Mouse (Mus musculus) hindlimb bud, embryonic 11.5 days (tissue): ENCODE measurements at regions not wholly inside any gene's neighbourhood (a gene's known extent, or its start where the extent isn't known, plus 50 kb on each side); places are given as distances from the start of the nearest gene placed in this dataset.
A peak's percentile ranks its signal among the peaks of the same experiment; 100 is the strongest.

Source experiments
- DNase-seq: peaks from one replicate; pipeline ENCODE4 v3.0.0-alpha.2; 2012; ENCODE audit warnings: low read depth, low spot score; ENCODE audit errors: extremely low spot score

DNA sequence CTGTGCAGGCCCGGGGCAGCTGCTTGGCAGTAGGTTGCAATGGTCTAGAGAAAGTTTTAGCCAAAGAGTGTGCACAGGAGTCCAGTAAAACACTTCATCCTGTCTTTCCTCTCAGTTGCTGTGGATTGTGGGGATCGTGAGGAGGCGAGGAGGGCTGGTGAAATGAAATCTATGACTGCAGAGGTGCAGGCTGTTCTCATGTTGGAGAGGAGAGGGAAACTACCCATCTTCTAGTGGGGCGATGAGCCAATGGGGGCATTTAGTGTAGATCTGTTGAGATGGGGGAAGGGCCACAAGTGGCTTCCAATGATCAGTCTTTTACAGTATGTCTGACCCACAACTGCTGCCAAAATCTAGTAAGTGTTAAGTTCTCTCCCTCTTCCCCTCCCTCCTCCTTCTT lies 203.4 kb downstream of the Rnd3 start:
- no peak for DNase-seq

DNA sequence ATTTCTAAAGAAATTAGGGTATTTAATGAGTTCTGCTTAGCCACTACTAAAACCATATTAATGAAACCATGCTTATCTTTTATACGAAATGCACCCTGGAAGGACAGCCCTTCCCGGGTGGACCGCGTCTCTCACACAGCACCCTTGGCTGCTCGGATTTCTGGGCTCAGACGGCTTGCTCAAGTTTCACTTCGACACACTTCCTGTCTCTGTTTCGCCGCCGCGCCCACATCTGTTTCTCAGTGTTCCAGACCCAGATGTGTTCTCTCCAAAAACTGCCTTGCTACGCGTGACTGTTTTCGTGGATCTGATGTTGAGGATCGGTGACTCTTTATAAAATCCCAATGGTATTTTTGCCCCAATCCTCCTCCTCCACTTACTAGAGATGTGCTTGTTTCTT lies 205.7 kb downstream of the Rnd3 start:
- DNase-seq = no peak

DNA sequence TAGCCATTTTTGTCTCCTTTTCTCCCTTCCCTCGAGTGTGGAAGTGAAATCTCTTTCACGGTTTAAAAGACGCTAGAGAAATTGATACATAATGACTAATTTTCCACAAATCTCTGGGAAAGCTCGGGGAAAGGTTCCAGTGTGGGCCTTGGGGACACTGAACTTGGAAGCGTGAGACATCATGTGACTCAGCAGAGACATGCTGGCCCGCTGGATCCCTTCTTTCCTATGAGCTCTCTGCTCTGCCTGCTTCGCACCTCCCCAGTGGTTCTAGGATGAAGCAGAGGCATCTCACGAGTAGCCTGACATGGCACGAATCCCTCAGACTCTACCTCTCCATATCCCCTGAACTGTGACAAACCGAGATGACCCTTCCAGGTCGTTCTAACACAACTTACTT lies 206.2 kb downstream of the Rnd3 start:
- no peak for DNase-seq

GRCm38 (mm10) chr2:50932936-50933335 lies 216.0 kb downstream of the Rnd3 start:
- no peak for DNase-seq

GRCm38 (mm10) chr2:50921002-50921401 lies 227.9 kb downstream of the Rnd3 start:
- DNase-seq = peak; percentile 33

- no peak for DNase-seq
These were observed 232.3 kb downstream of the Rnd3 start for GRCm38 (mm10) chr2:50916323-50917221.

DNA sequence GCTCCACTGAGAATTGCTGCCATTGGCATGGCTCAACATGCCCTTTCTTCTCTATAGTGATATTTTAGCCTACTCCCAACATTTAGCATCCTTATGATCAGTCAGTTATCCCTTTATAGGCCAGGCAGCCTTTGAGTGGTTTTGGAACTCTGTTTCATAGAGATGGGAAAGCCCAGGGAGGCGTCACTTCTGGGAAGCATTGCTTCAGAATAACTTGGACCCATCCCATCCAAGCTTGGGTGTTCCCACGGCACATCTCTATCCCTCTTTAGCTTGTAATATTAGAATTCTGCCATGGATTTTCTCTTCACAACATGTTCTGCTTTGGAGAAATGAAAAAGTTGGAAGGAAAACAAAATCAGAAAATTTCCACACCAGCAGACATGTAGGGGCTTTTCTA lies 233.8 kb downstream of the Rnd3 start:
- DNase-seq = no peak

DNA sequence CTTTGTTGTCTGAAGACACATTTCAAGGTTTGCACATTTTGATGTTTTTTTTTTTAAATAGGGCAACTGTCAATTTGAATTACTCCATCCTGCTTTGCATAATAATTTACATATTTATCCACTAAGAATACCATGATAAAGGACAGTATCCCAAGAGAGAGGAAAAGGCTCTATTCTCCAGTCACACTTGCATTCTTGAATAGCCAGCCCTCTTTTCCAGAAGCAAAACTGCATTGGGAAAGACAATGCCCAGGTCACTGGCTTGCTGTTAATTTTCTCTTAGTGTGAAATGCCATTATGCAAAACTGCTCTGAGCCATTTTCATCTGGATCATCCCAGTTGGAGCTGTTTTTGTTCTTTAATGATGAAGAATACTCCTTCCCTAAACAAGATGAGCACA lies 234.7 kb downstream of the Rnd3 start:
- DNase-seq = no peak

DNA sequence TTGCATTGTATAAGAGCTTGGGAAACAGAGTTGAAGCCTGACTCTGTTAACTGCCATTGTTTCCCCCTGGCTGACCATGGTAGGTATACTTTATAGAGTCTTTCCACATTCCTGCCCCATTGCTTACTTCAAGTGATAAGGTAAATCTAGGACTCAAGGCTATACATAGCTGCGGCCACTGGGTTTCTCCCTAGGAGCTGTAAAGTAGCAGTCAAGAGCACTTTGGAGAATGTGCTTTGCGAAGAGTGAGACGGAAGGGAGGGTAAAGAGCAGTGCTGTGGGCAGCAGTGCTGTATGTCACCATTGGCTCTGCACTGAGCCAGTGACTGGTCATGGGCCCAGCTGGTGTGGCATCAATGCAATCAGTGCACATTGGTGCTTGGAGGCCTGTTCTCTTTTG lies 240.1 kb downstream of the Rnd3 start:
- DNase-seq = no peak

DNA sequence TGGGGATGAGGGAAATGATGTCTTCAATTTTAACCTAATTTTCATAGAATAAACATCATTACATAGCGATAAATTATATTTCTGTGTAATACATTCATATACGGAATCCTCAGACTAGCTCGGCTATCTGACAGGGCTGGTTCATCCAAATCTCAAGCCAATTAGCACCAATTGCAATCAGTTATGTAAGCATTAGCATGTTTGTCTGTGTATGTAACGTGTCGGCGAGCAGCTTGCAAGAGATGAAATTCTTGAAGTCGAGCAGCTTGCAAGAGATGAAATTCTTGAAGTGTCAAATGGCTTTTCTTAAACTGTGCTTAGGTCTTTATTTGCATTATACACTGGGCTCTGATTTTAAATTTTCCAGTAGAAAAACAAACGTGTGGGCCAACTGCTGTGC lies 246.2 kb downstream of the Rnd3 start:
- DNase-seq = no peak

GRCm38 (mm10) chr2:50902220-50902619 lies 246.7 kb downstream of the Rnd3 start:
- no peak for DNase-seq

DNA sequence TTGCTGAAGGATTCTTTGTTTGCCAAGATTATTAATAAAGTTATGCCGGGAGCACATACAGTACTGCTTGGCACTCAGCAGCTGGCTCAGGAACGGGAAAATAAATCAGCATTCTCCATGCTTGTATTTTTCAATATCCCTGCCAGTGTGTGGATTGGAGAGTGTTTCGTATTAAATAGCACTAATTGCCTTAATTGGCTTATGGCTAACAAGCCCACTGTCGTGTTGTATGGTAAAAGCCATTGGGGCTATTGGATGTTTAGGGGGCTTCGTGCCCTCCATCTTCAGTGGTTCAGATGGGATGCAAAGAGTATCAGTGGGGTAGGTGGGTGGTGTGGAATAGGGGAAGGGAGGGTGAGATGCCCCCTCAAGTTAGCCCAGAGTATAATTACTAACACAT lies 259.9 kb downstream of the Rnd3 start:
- DNase-seq = no peak

DNA sequence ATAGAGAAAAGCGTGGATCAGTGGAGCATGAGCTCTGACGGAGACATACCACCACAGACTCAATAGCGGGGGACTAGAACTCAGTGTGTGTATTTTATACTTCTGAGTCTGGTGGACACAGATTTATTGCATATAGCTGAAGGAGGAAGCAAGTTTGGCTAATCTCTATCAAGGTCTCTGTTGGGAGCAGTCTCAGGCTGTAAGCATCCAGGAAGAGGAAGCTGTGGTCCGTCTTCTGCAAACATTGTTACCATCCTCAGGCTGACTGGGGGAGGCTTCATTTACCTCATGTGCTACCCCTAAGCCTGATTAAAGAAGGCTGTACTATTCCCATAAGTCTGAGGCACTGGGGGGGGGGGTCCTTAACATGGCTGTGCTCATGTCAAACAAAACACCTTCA lies 261.0 kb downstream of the Rnd3 start:
- DNase-seq = no peak

DNA sequence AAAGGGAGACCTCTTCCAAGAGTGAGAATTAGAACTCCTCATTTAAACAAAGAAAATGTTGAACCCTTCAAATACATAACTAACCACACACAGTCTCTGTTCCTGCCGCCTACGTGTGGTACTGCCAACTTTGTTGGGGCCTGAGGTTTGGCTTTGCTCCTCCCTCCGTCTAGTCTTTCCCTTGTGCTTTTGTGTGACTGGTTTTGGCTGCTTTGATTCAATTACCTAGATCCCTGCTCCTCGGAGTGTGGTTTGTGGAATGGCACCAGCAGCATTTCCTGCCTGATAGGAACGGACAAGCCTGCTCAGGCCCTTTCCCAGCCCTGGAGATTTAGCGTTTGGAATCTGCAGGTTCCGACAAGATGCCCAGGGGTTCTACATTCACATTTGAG lies 263.0 kb downstream of the Rnd3 start:
- no peak for DNase-seq

- DNase-seq = no peak
These were observed 263.5 kb downstream of the Rnd3 start for GRCm38 (mm10) chr2:50885280-50885923.

DNA sequence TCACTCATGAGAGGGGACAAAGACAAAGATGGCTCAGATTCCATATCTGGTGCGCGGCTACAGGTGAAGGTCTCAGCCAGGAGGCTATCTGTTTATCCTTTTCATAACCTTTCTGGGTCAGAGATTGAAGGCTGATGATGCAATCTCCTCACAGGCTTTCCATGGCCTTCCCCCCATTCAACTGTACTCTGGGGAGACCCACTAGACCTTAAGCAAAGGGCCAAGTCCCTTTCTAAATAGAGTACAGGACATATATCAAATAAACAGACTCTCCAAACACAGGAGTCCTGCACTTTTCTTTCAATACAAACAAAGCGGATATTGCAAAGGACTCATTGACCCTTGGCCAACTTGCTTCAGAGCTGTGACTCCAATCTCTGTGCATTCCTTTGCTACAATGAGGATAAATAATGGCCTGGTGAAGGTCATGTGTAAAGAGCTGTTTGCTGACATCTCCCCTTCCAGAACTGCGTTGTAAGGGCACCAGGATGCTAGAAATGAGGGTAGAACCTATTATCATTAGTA lies 267.3 kb downstream of the Rnd3 start:
- no peak for DNase-seq

DNA sequence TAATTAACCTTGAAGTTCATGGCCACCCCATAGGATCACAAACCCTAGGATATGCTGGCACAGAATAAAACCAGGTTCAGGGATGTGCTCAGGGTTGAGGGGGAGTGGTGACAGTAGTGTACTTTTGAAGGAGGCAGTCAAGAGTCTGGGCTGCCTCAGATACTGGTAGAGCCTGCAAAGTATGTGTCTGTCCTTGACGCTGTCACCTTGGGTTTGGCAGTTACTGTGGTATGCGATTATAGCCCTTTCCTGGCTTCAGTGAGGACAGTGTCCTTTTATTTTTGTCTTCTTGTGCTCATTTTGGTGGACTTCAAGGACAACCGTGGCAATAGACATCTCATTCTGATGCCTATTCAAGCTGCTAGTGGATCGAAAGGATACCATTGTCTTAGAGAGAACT lies 268.1 kb downstream of the Rnd3 start:
- no peak for DNase-seq

DNA sequence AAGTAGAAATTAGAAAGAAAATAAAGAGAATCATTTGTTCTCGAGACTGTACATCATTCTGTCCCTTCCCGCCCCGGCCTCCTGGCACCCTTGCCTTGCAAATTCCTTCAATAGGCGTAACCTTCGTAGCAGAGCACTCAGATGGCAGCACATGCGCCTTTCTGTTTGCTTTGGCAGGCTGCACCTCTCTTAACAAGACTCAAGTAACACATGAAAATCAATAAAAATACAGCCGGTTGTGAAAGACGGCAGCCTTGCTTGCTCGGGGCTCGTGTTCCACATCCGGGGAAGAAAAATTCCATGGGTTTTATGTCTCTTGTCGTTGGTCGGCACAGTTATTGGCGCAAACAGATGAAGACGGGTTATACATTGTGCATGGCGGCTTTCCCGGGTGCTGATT lies 271.2 kb downstream of the Rnd3 start:
- DNase-seq = no peak

DNA sequence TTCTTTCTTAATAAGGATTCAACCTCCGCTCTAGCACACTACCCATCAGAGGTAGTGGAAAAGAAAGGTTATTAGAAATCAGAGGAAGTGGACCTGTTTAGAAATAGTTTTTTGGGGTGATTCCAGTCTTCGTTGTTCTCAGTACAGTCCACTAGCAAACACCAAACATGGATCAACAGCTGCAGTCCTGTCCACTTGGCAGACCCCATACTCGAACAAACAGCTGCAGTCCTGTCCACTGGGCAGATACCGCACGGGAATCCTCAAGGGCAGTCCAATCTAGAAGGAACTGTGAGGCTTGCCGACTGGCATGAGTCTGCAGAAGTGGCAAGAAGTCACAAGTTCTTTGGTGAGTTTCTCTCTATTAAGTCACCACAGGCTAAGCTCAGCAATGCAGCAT lies 273.8 kb downstream of the Rnd3 start:
- no peak for DNase-seq

GRCm38 (mm10) chr2:50853538-50854244 lies 295.2 kb downstream of the Rnd3 start:
- DNase-seq = no peak

DNA sequence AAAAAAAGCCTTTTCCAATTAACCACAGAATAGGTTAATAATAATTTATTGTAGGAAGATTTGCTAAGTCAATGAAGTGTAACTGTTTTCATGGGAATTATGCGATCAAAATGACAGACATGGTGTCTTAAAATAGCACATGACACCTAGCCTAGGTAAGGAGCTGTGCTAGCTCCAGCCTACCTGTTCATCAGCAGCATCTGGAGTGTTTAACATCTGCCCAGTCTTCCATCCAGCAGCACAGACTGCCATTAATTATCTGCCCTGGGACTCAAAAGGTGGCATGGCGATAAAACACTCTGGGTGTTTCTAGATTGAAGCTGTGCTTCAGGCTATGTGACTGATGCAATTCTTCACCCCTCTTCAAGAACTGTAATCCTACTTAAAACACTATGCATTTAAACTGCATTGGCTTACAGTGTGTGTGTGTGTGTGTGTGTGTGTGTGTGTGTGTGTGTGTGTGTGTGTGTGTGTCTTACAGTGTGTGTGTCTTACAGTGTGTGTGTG lies 296.4 kb downstream of the Rnd3 start:
- no peak for DNase-seq

DNA sequence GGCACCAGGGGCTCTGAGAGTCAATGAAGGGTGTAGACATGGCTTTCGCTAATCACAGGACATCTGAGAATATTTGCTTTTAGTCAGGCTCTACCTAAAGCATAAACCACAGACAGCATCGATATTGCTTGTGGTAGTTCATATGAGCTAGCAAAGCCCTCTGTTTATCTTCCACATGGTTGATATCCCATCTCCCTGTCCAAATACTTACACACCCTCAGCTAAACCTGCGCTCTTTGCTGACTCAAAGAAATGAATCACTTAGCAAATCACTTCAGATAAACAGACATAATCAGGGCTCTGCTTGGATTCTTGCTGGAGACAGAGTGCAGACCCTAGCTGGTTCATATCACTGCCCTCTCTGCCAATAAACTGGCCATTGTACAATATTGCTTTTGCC lies 298.8 kb downstream of the Rnd3 start:
- no peak for DNase-seq
